ENCODE assay signal across 12 mouse cellular contexts in genomic region chr13:111210649-111211378, GRCm38 (mm10). TPM values are rescaled to one million over a fixed set of nuclear protein-coding genes. Genes with fewer than 3 reads are reported as not detected.
DNase-seq lines count a peak whose midpoint lies in the region; ATAC-seq lines count a peak whose summit lies in the region.
"Had no signal": no experiment of that assay in that cellular context is flagged by ENCODE, and none has a peak within 500 bp of the region (broad histone marks: within the 10 kb centered on the region; RNA-seq: fewer than 3 reads in every experiment).

No protein-coding gene starts in this region.

- no peaks in the 10 kb centered on the region for H3K36me3 ChIP-seq in limb, embryonic 13.5 days

- no peaks in the 10 kb centered on the region for H3K27me3 ChIP-seq in limb, embryonic 13.5 days

- ATAC-seq in limb, embryonic 13.5 days (ENCODE audit: low FRiP score, low read depth), result peak; percentile 90

- intact Hi-C loops in left cerebral cortex, postnatal 14 days (cut with DNase I), result no loop called here

- no peaks in the 10 kb centered on the region for H3K9me3 ChIP-seq in limb, embryonic 13.5 days

- no peak overlapping the region for H3K4me3 ChIP-seq in limb, embryonic 13.5 days

- peak overlapping the region; percentile 85 for H3K27ac ChIP-seq in limb, embryonic 13.5 days

- no peak overlapping the region for H3K9ac ChIP-seq in limb, embryonic 13.5 days

- peak overlapping the region; percentile 38 for H3K4me2 ChIP-seq in limb, embryonic 13.5 days (replicated peaks)

- 15% methylated on average over 8 of the region's 8 CpGs for WGBS in limb, embryonic 13.5 days

- DNase-seq in adrenal gland, postnatal 25 days, result peak; percentile 12
- DNase-seq in adrenal gland, postnatal 4 days (ENCODE audit: low spot score in 2 of 2), result no peak
- DNase-seq in 3T3-L1 (ENCODE audit: low read depth, low spot score), result peak; percentile 72
- DNase-seq in heart, postnatal 4 days, result peak; percentile 40
- DNase-seq in spleen, postnatal 14 days (ENCODE audit: low spot score in 2 of 2), result no peak
- no peak for DNase-seq in left cerebral cortex, postnatal 14 days (ENCODE audit: low spot score in 2 of 2)
- no peak for DNase-seq in thymus, postnatal 14 days
- DNase-seq: right cerebral cortex, postnatal 25 days had no signal

- H3K4me1 ChIP-seq in limb, embryonic 13.5 days, result peaks cover 21% of the 10 kb centered on the region

RNA-seq across cellular contexts. Expression of gene Actbl2, which starts 44.0 kb away (rescaled TPM):
- not detected in 2 replicates for total RNA-seq in adrenal gland, postnatal 25 days (2021)
- total RNA-seq in adrenal gland, postnatal 4 days (2021), result under 1 TPM in 1 of 2 experiments, not detected in 1; 0.11 TPM
- total RNA-seq in heart, postnatal 4 days (2021), result not detected
- not detected in 2 replicates for polyA plus RNA-seq in limb, embryonic 13.5 days (2015; fragmentation: Nextera tagmentation; extraction: Ambion mirVana)
- total RNA-seq in left cerebral cortex, postnatal 14 days (2021), result not detected
- total RNA-seq: gastrocnemius, postnatal 4 days had no signal
- polyA plus RNA-seq: C2C12; liver, embryonic 16.5 days had no signal

Comparison
In these comparisons a context has a peak if more than half of its experiments do, and no peak if none do; other contexts are left out.
1. DNase-seq: peak in adrenal gland, postnatal 25 days (single experiment), 3T3-L1 (single experiment) and heart, postnatal 4 days (single experiment); none in adrenal gland, postnatal 4 days (0 of 2), spleen, postnatal 14 days (0 of 2), left cerebral cortex, postnatal 14 days (0 of 2) and thymus, postnatal 14 days (single experiment).